Mouse (Mus musculus): ENCODE measurements at regions not wholly inside any gene's neighbourhood (a gene's known extent, or its start where the extent isn't known, plus 50 kb on each side); places are given as distances from the start of the nearest gene placed in this dataset.

DNA sequence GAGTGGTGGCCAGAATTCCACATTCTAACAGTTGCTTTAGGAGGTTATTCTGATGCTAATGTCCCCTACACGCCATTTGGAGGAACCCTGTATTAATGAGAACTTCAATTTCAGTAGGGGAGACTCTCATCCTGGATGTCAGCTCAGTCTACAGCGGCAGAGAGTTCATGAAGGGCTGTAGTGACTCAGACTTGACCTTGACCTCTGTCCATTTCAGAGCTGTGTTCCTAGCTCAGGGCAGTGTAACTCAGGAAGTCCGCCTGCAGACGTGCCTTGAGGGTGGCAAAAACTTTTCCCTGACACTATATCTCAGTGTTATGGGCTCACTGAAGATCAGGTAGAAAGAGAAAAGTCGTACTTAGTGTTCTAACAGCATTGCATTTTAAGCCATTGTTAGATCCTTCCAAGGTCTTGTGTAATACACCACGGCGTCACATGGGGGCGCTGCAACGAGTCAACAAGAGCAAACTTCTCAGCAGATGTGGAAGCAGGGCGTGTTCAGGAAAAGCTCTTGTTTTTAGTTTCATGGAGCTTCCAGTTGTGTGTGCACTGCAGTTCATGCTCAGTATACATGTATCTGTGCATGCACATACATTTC is 297.5 kb downstream of the 1500009L16Rik start:
- ATAC-seq (replicated peaks; ENCODE audit: low FRiP score) (no peak), DNase-seq (ENCODE audit: low spot score) (no peak)
- Histone ChIP-seq H3K4me2 (no peak overlapping the region), H3K9ac (ENCODE audit: low read depth, low read length) (no peak overlapping the region), H3K36me3 (ENCODE audit: control insufficient read depth, insufficient read depth, low read length) (no peaks in the 10 kb centered on the region), H3K4me3 (ENCODE audit: low read depth, low read length) (no peak overlapping the region), H3K4me1 (replicated peaks; ENCODE audit: control insufficient read depth, insufficient read depth, low read length) (no peaks in the 10 kb centered on the region), H3K27ac (ENCODE audit: low read depth, low read length) (no peak overlapping the region), H3K27me3 (replicated peaks; ENCODE audit: control insufficient read depth, insufficient read depth, low read length) (no peaks in the 10 kb centered on the region), H3K9me3 (ENCODE audit: control insufficient read depth, low read length) (no peaks in the 10 kb centered on the region)
- 38% methylated on average over 10 of the region's 10 CpGs for WGBS

DNA sequence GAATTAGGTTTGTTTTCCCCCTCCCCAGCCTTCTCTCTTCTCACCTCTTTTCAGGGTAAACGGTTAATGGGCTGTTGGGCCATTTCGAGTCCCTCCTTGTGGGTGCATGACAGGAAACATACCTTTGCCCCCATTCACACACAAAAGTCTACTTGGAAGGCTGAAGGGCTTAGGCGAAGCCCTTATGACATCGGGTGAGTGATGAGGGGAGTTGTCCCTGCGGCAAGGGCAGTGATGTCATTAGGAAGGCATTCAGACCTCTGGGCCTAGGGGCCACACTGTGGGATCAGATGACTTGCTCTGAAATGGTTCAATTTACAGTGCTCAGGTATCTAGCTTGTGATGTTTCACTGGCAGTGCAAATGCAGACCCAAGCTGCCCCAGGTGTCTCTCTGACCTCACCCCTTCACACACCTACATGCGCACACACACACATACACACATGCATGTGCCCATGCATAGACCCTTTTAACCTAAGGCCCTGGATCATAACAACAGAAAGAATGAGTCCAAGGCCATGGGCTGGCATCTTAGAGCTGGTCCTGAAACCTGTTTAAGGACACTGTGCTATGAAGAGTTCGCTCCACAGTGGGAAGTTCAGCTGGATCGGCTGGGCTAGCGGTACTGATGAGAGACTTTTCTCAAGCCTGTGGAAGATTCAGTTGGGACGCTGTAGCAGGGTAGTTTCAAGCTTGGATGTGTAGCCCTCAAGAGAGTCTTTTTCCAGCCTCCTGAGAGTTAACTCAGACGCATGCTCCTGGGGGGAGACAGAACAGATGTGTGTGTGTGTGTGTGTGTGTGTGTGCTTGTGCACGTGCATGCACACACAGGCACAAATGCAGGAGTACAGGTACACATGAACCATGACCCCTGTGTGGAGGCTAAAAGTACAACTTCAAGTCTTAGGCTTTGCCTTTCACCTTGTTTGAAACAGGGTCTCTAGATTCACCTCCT is 298.8 kb downstream of the 1500009L16Rik start:
- H3K9ac ChIP-seq (ENCODE audit: low read depth, low read length) = no peak overlapping the region
- H3K9me3 ChIP-seq (ENCODE audit: control insufficient read depth, low read length) = no peaks in the 10 kb centered on the region
- H3K4me1 ChIP-seq (replicated peaks; ENCODE audit: control insufficient read depth, insufficient read depth, low read length) = no peaks in the 10 kb centered on the region
- no peaks in the 10 kb centered on the region for H3K27me3 ChIP-seq (replicated peaks; ENCODE audit: control insufficient read depth, insufficient read depth, low read length)
- H3K4me3 ChIP-seq (ENCODE audit: low read depth, low read length) = no peak overlapping the region
- no peak for DNase-seq (ENCODE audit: low spot score)
- no peak overlapping the region for H3K27ac ChIP-seq (ENCODE audit: low read depth, low read length)
- no peak for ATAC-seq (replicated peaks; ENCODE audit: low FRiP score)
- WGBS = 67% methylated on average over 12 of the region's 12 CpGs
- H3K4me2 ChIP-seq = no peak overlapping the region
- no peaks in the 10 kb centered on the region for H3K36me3 ChIP-seq (ENCODE audit: control insufficient read depth, insufficient read depth, low read length)

DNA sequence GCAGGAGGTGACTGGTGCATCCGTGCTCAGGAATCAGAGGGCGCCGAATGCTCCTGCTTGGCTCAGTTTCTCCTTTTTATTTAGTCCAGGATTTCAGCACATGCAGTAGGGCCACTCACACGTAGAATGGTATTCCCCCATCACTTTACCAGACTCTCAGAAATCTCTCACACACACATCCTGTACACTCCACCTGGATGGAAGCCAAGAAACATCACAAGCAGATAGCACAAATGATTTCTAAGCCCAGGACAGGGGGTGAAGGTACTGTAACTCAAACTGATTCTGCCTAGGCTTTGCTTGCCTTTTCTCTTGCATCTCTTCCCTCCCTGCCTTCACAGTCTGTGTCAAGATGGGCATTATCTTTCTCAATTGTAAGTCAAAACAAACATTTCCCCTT is 301.6 kb downstream of the 1500009L16Rik start:
- no peak overlapping the region for H3K4me3 ChIP-seq (ENCODE audit: low read depth, low read length)
- no peak for ATAC-seq (replicated peaks; ENCODE audit: low FRiP score)
- no peak overlapping the region for H3K27ac ChIP-seq (ENCODE audit: low read depth, low read length)
- WGBS = 82% methylated on average over 4 of the region's 4 CpGs
- no peaks in the 10 kb centered on the region for H3K27me3 ChIP-seq (replicated peaks; ENCODE audit: control insufficient read depth, insufficient read depth, low read length)
- no peak overlapping the region for H3K4me2 ChIP-seq
- H3K4me1 ChIP-seq (replicated peaks; ENCODE audit: control insufficient read depth, insufficient read depth, low read length) = no peaks in the 10 kb centered on the region
- H3K9ac ChIP-seq (ENCODE audit: low read depth, low read length) = no peak overlapping the region
- DNase-seq (ENCODE audit: low spot score) = no peak
- H3K36me3 ChIP-seq (ENCODE audit: control insufficient read depth, insufficient read depth, low read length) = no peaks in the 10 kb centered on the region
- H3K9me3 ChIP-seq (ENCODE audit: control insufficient read depth, low read length) = no peaks in the 10 kb centered on the region

DNA sequence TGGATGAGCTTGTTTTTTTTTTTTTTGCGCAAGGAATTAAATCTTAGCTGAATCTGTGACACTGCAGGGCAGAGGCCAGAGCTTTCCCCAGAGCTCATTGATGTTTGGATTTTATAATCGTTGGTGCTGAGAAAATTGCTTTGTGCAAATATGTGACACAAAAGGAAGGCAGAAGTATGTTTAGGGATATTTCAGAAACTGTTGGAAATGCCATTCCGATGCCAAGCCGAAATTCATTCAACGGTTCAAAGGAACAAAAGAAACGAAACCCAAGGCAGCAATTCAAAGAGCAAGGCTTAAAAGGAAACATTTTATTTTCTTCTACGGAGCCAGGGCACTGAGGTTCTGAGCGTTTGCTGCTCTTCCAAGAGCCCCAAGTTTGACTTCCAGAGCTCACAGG is 302.2 kb downstream of the 1500009L16Rik start:
- Histone ChIP-seq H3K9ac (ENCODE audit: low read depth, low read length) (no peak overlapping the region), H3K36me3 (ENCODE audit: control insufficient read depth, insufficient read depth, low read length) (no peaks in the 10 kb centered on the region), H3K27me3 (replicated peaks; ENCODE audit: control insufficient read depth, insufficient read depth, low read length) (no peaks in the 10 kb centered on the region), H3K4me3 (ENCODE audit: low read depth, low read length) (no peak overlapping the region), H3K9me3 (ENCODE audit: control insufficient read depth, low read length) (no peaks in the 10 kb centered on the region), H3K4me2 (no peak overlapping the region), H3K4me1 (replicated peaks; ENCODE audit: control insufficient read depth, insufficient read depth, low read length) (no peaks in the 10 kb centered on the region), H3K27ac (ENCODE audit: low read depth, low read length) (no peak overlapping the region)
- DNase-seq (ENCODE audit: low spot score) = no peak
- no peak for ATAC-seq (replicated peaks; ENCODE audit: low FRiP score)
- WGBS = 79% methylated on average over 8 of the region's 8 CpGs

DNA sequence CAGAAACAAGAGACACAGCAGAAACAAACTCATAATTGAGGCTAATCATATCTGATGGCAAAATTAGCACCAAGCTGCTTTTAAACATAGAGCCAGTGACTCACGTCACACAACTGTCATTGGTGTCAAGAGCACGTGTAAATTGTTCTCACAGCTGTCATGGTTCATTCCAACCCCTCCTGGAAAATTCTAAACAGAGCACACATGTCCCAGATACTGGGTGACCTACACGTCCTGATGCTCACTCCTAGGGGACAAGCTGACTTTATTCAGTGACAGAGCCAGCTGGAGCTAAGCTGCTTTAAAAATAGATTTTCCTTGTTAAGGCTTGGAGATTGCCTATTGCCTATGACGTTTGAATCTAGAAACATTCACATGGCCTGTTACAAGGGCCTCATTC is 304.1 kb downstream of the 1500009L16Rik start:
- no peak overlapping the region for H3K4me3 ChIP-seq (ENCODE audit: low read depth, low read length)
- no peaks in the 10 kb centered on the region for H3K9me3 ChIP-seq (ENCODE audit: control insufficient read depth, low read length)
- 59% methylated on average over 4 of the region's 4 CpGs for WGBS
- ATAC-seq (replicated peaks; ENCODE audit: low FRiP score) (no peak), DNase-seq (ENCODE audit: low spot score) (no peak)
- no peak overlapping the region for H3K9ac ChIP-seq (ENCODE audit: low read depth, low read length)
- H3K4me1 ChIP-seq (replicated peaks; ENCODE audit: control insufficient read depth, insufficient read depth, low read length) = no peaks in the 10 kb centered on the region
- no peak overlapping the region for H3K27ac ChIP-seq (ENCODE audit: low read depth, low read length)
- H3K27me3 ChIP-seq (replicated peaks; ENCODE audit: control insufficient read depth, insufficient read depth, low read length) = no peaks in the 10 kb centered on the region
- no peak overlapping the region for H3K4me2 ChIP-seq
- no peaks in the 10 kb centered on the region for H3K36me3 ChIP-seq (ENCODE audit: control insufficient read depth, insufficient read depth, low read length)

DNA sequence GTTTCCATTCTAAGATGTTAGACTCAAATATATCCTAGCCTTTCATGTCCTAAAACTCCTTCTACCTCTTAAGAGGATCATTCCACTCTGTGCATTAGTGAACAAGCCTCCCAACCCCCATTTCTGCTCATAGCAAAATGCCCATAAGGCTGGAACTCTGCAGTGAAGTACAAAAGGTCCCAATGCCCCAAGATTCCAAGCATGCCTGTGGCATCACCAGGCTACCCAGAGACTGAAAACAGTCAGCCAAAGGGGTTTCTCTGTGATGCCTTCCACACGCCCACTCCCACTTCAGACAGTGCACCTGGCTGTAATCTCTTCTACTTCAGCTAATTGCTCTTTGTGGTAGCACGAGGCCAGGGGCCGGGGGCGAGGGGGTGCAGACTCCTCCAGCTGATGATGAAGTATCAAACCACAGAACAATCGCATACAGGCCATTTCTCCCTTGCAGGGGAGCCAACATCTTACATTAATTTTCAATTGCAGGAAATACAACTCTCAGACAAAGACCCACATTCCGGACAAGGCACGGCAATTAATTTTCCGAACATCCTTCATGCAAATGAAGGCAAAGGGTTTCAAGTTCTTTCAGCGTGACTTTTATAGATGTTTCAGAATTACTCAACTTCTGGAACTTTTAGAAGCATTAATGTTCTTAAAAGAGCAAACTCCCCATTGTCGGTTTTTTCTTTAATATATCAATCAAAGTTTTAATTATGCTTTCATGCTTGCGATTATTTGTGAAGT is 313.6 kb downstream of the 1500009L16Rik start:
- Histone ChIP-seq H3K9me3 (ENCODE audit: control insufficient read depth, low read length) (no peaks in the 10 kb centered on the region), H3K4me1 (replicated peaks; ENCODE audit: control insufficient read depth, insufficient read depth, low read length) (no peaks in the 10 kb centered on the region), H3K9ac (ENCODE audit: low read depth, low read length) (no peak overlapping the region), H3K4me2 (no peak overlapping the region), H3K27ac (ENCODE audit: low read depth, low read length) (no peak overlapping the region), H3K4me3 (ENCODE audit: low read depth, low read length) (no peak overlapping the region), H3K36me3 (ENCODE audit: control insufficient read depth, insufficient read depth, low read length) (no peaks in the 10 kb centered on the region), H3K27me3 (replicated peaks; ENCODE audit: control insufficient read depth, insufficient read depth, low read length) (no peaks in the 10 kb centered on the region)
- DNase-seq (ENCODE audit: low spot score) (no peak), ATAC-seq (replicated peaks; ENCODE audit: low FRiP score) (no peak)
- 75% methylated on average over 11 of the region's 11 CpGs for WGBS

DNA sequence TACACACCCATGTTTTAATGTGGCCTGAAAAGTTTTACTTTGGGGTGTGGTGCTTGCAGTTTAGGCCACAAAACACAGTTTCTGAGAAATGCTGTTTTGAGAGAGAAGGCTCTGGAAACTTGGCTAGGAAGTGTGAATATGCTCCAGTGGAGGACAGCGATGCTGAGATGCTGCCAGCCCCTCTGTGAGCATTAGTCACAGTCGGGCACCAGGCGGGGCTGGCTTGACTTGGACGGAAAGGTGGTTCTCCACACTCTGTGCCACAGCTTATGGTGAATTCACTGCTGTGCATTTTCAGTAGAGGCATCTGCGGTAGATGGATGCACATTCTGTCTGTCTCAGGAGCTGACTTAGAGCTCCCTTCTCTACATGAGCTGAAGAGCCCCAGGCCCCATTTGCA is 326.0 kb downstream of the 1500009L16Rik start:
- Histone ChIP-seq H3K27ac (ENCODE audit: low read depth, low read length) (no peak overlapping the region), H3K9ac (ENCODE audit: low read depth, low read length) (no peak overlapping the region), H3K27me3 (replicated peaks; ENCODE audit: control insufficient read depth, insufficient read depth, low read length) (no peaks in the 10 kb centered on the region), H3K36me3 (ENCODE audit: control insufficient read depth, insufficient read depth, low read length) (no peaks in the 10 kb centered on the region), H3K4me1 (replicated peaks; ENCODE audit: control insufficient read depth, insufficient read depth, low read length) (no peaks in the 10 kb centered on the region), H3K9me3 (ENCODE audit: control insufficient read depth, low read length) (no peaks in the 10 kb centered on the region), H3K4me3 (ENCODE audit: low read depth, low read length) (no peak overlapping the region), H3K4me2 (no peak overlapping the region)
- DNase-seq (ENCODE audit: low spot score) (no peak), ATAC-seq (replicated peaks; ENCODE audit: low FRiP score) (no peak)
- WGBS = 85% methylated on average over 5 of the region's 5 CpGs

DNA sequence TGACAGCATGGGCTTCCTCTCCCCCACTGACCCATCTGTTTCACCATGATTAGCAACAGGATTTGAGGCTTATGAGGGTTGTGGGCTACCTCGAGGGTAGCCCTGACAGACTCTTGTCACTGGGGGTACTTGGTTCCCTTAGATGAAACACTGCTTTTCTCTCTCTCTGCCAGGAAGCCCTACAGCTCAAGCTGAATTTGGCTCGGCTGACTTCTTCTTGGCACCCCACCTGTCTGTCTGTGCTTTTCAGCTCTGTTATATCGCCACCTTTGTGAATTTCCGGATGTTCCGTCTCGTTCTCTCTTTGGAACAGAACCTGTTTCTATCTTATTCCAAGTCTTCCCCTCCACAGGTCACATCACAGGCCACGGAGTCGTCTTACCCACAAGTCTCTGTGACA is 330.0 kb downstream of the 1500009L16Rik start:
- Histone ChIP-seq H3K36me3 (ENCODE audit: control insufficient read depth, insufficient read depth, low read length) (no peaks in the 10 kb centered on the region), H3K4me1 (replicated peaks; ENCODE audit: control insufficient read depth, insufficient read depth, low read length) (peaks cover 3% of the 10 kb centered on the region; the same call in 1 of the 2 replicates), H3K27ac (ENCODE audit: low read depth, low read length) (no peak overlapping the region), H3K27me3 (replicated peaks; ENCODE audit: control insufficient read depth, insufficient read depth, low read length) (no peaks in the 10 kb centered on the region), H3K4me3 (ENCODE audit: low read depth, low read length) (no peak overlapping the region), H3K4me2 (no peak overlapping the region), H3K9me3 (ENCODE audit: control insufficient read depth, low read length) (no peaks in the 10 kb centered on the region), H3K9ac (ENCODE audit: low read depth, low read length) (no peak overlapping the region)
- ATAC-seq (replicated peaks; ENCODE audit: low FRiP score) (no peak), DNase-seq (ENCODE audit: low spot score) (no peak)
- WGBS = 70% methylated on average over 8 of the region's 8 CpGs

Data from liver, embryonic 11.5 days (tissue).